13 mouse cellular contexts compared by ENCODE assay signal in the genomic region with DNA sequence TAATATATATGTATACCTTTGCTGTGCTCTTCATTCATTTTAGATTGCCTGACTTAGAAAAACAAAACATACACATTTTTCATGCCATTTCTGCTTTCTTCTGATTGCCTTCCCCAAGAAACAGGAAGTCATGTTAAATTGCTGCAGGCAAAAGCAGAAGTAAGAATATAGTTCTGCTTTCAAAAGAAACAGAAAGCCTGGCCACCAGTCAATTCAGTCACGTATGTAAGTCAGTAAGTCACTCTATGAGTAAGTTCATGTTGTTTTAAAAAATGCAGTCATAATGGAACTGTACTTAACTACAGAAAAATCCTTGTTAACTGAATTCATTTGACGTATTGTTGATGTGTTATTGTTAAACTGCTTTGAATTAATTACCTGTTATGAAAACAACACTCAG.
A peak's percentile ranks its signal among the peaks of the same experiment; 100 is the strongest.
DNase-seq lines count a peak whose midpoint lies in the region; ATAC-seq lines count a peak whose summit lies in the region.
"Had no signal": no experiment of that assay in that cellular context is flagged by ENCODE, and none has a peak within 500 bp of the region (broad histone marks: within the 10 kb centered on the region; RNA-seq: fewer than 3 reads in every experiment).

No protein-coding gene starts in this region.

- H3K27me3 ChIP-seq in kidney, embryonic 14.5 days (ENCODE audit: control insufficient read depth, insufficient read depth, low read length), result no peaks in the 10 kb centered on the region
- H3K27me3 ChIP-seq: limb, embryonic 15.5 days had no signal

- H3K9me3 ChIP-seq in kidney, embryonic 14.5 days (ENCODE audit: control insufficient read depth, low read length), result no peaks in the 10 kb centered on the region
- H3K9me3 ChIP-seq: limb, embryonic 15.5 days had no signal

- peak; percentile 18 for DNase-seq in kidney, adult 9 months
- peak; percentile 79 to 85 for DNase-seq in B cell, adult 2 months
- DNase-seq in cerebellum, postnatal 36 days, result no peak
- DNase-seq in left cerebral cortex, postnatal 25 days (ENCODE audit: low spot score in 2 of 2), result no peak
- DNase-seq: cerebellum, adult 18-20 months had no signal

- no peak overlapping the region for H3K27ac ChIP-seq in kidney, embryonic 14.5 days (ENCODE audit: low read depth, low read length)
- H3K27ac ChIP-seq: limb, embryonic 15.5 days had no signal

- no peak overlapping the region for H3K9ac ChIP-seq in kidney, embryonic 14.5 days (ENCODE audit: low read depth, low read length)
- H3K9ac ChIP-seq: limb, embryonic 15.5 days had no signal

- intact Hi-C loops in left cerebral cortex, postnatal 25 days (cut with DNase I), result no loop called here

- H3K4me3 ChIP-seq in kidney, embryonic 14.5 days (ENCODE audit: low read length), result no peak overlapping the region
- H3K4me3 ChIP-seq: limb, embryonic 15.5 days; myocyte had no signal

- no peak for ATAC-seq in kidney, embryonic 14.5 days (ENCODE audit: low FRiP score, low TSS enrichment)
- peak; percentile 95 for ATAC-seq in common myeloid progenitor, adult 5-6 weeks (replicated peaks; ENCODE audit: low read depth, poor library complexity, severe bottlenecking)
- ATAC-seq in megakaryocyte progenitor cell, adult 5-6 weeks (replicated peaks; ENCODE audit: poor library complexity), result peak; percentile 93
- no peak for ATAC-seq in cerebellum, adult (ENCODE audit: insufficient number of reproducible peaks, low FRiP score, low TSS enrichment)
- ATAC-seq: hindbrain, embryonic 16.5 days; Patski had no signal

- H3K36me3 ChIP-seq in kidney, embryonic 14.5 days (ENCODE audit: control insufficient read depth, insufficient read depth, low read length), result no peaks in the 10 kb centered on the region
- H3K36me3 ChIP-seq: limb, embryonic 15.5 days had no signal

- H3K4me2 ChIP-seq in kidney, embryonic 14.5 days (replicated peaks; ENCODE audit: low read depth, low read length), result no peak overlapping the region
- H3K4me2 ChIP-seq: limb, embryonic 15.5 days had no signal

- no peaks in the 10 kb centered on the region for H3K4me1 ChIP-seq in kidney, embryonic 14.5 days (ENCODE audit: control insufficient read depth, insufficient read depth, low read length)
- H3K4me1 ChIP-seq: limb, embryonic 15.5 days had no signal

- 71% methylated on average over 2 of the region's 2 CpGs for WGBS in kidney, embryonic 14.5 days

Comparison
In these comparisons a context has a peak if more than half of its experiments do, and no peak if none do; other contexts are left out.
1. DNase-seq: peak in kidney, adult 9 months (single experiment) and B cell, adult 2 months (2 of 2); none in cerebellum, postnatal 36 days (0 of 2) and left cerebral cortex, postnatal 25 days (0 of 2).
2. ATAC-seq: peak in common myeloid progenitor, adult 5-6 weeks (single experiment) and megakaryocyte progenitor cell, adult 5-6 weeks (single experiment); none in kidney, embryonic 14.5 days (single experiment) and cerebellum, adult (single experiment).